Mouse (Mus musculus): ENCODE results near the gene Abcc3. TPM values are rescaled to one million over a fixed set of nuclear protein-coding genes. Genes with fewer than 3 reads are reported as not detected.
"Not testable (repeated sequence)": the region's sequence is repeated elsewhere in the genome, so short reads cannot be mapped to it uniquely, and the experiment has no call there.

The Abcc3 gene
- polyA plus RNA-seq, 1 experiment = 0.18 TPM

DNA sequence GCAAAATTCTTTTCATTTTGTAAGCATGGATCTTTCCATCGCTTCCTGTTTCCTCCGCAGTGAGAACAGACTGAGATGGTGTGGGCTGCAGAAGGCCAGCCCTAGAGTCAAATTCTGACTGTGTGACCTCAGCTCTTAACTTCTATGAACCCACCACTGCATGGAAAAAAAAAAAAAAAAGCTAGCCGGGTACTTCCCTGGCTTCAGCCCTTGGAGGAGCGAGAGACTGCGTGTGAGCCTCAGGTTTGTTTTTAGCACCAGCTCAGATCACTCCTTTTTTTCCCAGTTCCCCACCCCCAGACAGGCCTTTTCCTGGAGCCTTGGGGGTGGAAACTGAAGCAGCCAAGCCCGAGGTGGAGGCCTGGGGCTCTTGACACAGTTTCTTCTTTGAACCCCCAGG, 12.6 kb upstream of the Abcc3 start:
- Histone ChIP-seq H3K27me3 (ENCODE audit: control insufficient read depth) (peaks cover 17% of the 10 kb centered on the region), H3K9me3 (ENCODE audit: control insufficient read depth, low read length) (no peaks in the 10 kb centered on the region), H3K36me3 (ENCODE audit: control insufficient read depth) (no peaks in the 10 kb centered on the region), H3K4me3 (replicated peaks) (no peak overlapping the region), H3K4me1 (ENCODE audit: control insufficient read depth) (no peaks in the 10 kb centered on the region)
- TF ChIP-seq TAL1 (IDR thresholded peaks at IDR 0.05; ENCODE audit: low read length) (no peak), GATA1 (IDR thresholded peaks at IDR 0.05; ENCODE audit: low read length) (no peak)

DNA sequence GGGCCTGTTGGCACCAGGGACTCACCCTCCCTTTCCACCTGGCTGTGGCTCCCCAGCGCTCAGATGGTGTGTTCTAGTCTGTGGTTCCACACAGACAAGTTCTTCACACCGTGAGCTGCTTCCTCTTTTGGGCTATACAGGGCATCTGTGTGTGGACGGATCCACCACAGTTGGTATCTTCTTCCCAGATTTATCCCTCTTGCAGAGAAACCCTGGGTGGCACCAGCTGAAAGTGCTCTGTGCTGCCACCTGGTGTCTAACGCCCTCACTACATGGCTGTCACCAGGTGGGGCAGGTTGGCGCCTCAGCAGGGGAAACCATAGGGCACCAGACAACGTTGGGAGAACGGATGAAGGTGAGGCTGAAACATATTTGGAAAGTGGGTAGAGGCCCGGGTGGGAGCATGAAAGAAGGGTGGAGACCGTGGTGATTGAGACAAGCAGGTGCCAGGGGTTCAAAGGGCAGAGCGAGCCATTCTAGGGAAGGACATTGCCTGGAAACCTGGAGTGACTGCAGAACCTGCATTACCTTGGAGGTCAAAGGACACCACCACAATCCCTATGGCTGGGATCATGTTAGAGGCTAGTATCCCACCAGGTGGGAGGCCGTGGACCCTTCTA, 12.0 kb upstream of the Abcc3 start:
- Histone ChIP-seq H3K27me3 (ENCODE audit: control insufficient read depth) (peaks cover 17% of the 10 kb centered on the region), H3K4me3 (replicated peaks) (no peak overlapping the region), H3K4me1 (ENCODE audit: control insufficient read depth) (no peaks in the 10 kb centered on the region), H3K9me3 (ENCODE audit: control insufficient read depth, low read length) (no peaks in the 10 kb centered on the region), H3K36me3 (ENCODE audit: control insufficient read depth) (no peaks in the 10 kb centered on the region)
- TF ChIP-seq GATA1 (IDR thresholded peaks at IDR 0.05; ENCODE audit: low read length) (no peak), TAL1 (IDR thresholded peaks at IDR 0.05; ENCODE audit: low read length) (no peak)

DNA sequence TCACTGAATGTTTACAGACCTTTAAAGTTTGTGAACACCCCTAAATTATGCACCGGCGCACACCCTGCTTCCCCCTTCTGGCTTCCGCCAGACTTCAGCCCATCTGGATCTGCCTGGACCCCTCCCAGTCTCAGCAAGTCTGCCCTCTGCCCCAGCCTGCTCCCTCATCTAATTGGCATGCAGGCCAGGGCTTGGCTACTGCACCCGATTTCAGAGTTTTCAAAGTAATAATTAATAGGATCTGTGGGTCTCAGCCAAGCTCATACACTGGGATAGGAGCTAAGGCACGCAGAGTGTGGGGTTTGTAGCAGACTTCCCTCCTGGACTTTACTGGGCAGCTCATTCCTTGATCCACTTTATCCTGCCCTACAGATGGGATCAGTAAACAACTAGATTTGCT, 11.4 kb upstream of the Abcc3 start:
- H3K27me3 ChIP-seq (ENCODE audit: control insufficient read depth) = peaks cover 15% of the 10 kb centered on the region

DNA sequence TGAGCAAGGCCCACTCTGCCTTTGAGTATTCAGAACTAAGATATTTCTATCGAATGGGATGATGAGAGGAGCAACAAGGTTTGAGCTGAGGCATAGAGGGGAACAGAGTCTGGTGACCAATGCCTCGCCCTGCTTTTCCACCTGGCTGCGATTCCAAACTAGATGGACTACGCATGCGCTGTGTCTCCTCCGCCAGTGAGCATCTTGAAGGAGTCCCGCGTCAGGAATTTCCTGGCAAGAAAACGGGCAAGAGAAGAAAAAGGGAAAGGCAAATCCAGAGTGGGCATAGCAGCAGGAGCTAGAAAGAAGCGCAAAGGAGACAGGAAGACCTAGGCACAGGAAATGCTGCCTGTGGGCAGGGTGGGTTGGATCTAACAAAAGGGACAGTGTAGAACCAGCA, 11.0 kb upstream of the Abcc3 start:
- peaks cover 18% of the 10 kb centered on the region for H3K27me3 ChIP-seq (ENCODE audit: control insufficient read depth)
- H3K36me3 ChIP-seq (ENCODE audit: control insufficient read depth) = no peaks in the 10 kb centered on the region
- H3K4me1 ChIP-seq (ENCODE audit: control insufficient read depth) = no peaks in the 10 kb centered on the region
- H3K9me3 ChIP-seq (ENCODE audit: control insufficient read depth, low read length) = no peaks in the 10 kb centered on the region
- TF ChIP-seq TAL1 (IDR thresholded peaks at IDR 0.05; ENCODE audit: low read length) (no peak), GATA1 (IDR thresholded peaks at IDR 0.05; ENCODE audit: low read length) (no peak)
- no peak overlapping the region for H3K4me3 ChIP-seq (replicated peaks)

More for the DNA sequence above, 11.4 kb upstream of the Abcc3 start:
- Histone ChIP-seq H3K36me3 (ENCODE audit: control insufficient read depth) (no peaks in the 10 kb centered on the region), H3K4me3 (replicated peaks) (no peak overlapping the region), H3K4me1 (ENCODE audit: control insufficient read depth) (no peaks in the 10 kb centered on the region), H3K9me3 (ENCODE audit: control insufficient read depth, low read length) (no peaks in the 10 kb centered on the region)
- TF ChIP-seq TAL1 (IDR thresholded peaks at IDR 0.05; ENCODE audit: low read length) (no peak), GATA1 (IDR thresholded peaks at IDR 0.05; ENCODE audit: low read length) (no peak)

DNA sequence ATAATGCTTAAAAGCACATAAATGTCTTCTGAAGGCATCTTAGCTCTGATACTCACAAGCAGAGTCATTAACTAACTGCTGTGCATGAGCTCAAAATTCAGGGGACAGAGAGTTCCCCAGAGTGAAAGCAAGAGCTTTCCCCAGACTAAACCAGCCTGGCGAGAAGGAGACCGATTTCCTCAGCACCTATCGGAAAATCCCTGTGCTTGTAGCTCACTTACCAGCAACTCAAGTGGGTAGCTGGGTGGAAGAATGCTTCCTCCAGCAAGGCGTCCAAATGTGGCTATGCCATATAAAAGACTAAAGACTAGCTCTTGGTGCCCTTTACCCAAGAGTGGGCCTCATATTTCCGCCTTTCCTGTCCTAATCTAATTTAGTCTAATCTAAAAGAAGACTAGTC, 9.9 kb upstream of the Abcc3 start:
- H3K9me3 ChIP-seq (ENCODE audit: control insufficient read depth, low read length) = no peaks in the 10 kb centered on the region
- TF ChIP-seq TAL1 (IDR thresholded peaks at IDR 0.05; ENCODE audit: low read length) = no peak
- TF ChIP-seq GATA1 (IDR thresholded peaks at IDR 0.05; ENCODE audit: low read length) = no peak
- peaks cover 18% of the 10 kb centered on the region for H3K27me3 ChIP-seq (ENCODE audit: control insufficient read depth)
- H3K36me3 ChIP-seq (ENCODE audit: control insufficient read depth) = no peaks in the 10 kb centered on the region
- H3K4me1 ChIP-seq (ENCODE audit: control insufficient read depth) = no peaks in the 10 kb centered on the region
- H3K4me3 ChIP-seq (replicated peaks) = no peak overlapping the region

DNA sequence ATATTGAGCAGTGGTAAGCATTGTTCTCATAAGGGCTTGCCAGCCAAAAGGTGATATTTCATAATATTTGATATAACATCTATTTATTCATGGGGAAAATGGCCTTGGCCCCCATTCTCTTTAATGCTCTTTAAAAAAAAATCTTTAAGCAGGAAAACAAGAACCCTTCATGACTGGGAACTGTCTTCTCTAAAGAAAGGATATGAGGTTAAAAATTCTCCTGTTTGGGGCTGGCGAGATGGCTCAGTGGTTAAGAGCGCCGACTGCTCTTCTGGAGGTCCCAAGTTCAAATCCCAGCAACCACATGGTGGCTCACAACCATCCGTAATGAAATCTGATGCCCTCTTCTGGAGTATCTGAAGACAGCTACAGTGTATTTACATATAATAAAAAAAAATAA, 9.2 kb upstream of the Abcc3 start:
- H3K9me3 ChIP-seq (ENCODE audit: control insufficient read depth, low read length); H3K36me3 ChIP-seq (ENCODE audit: control insufficient read depth); H3K4me3 ChIP-seq (replicated peaks); H3K4me1 ChIP-seq (ENCODE audit: control insufficient read depth): not testable (repeated sequence)
- H3K27me3 ChIP-seq (ENCODE audit: control insufficient read depth) = peaks cover 15% of the 10 kb centered on the region

DNA sequence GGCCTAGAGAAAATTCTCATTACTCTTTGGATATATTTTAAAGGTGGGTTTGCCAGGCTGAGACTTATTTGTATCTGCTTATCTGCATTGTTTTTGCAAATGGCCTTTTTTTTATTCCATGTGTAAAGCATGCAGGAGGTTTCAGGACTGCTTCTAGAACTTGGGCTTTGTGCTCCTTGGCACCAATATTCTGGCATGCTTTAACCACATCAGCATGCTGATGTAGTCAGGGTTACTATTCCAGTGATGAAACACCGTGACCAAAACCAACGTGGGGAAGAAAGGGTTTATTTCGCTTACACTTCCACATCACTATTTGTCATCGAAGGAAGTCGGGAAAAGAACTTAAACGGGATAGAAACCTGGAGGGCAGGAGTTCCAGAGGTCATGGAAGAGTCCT, 8.2 kb upstream of the Abcc3 start:
- H3K36me3 ChIP-seq (ENCODE audit: control insufficient read depth) = no peaks in the 10 kb centered on the region
- no peaks in the 10 kb centered on the region for H3K4me1 ChIP-seq (ENCODE audit: control insufficient read depth)
- no peaks in the 10 kb centered on the region for H3K9me3 ChIP-seq (ENCODE audit: control insufficient read depth, low read length)
- no peak overlapping the region for H3K4me3 ChIP-seq (replicated peaks)
- TF ChIP-seq TAL1 (IDR thresholded peaks at IDR 0.05; ENCODE audit: low read length) (no peak), GATA1 (IDR thresholded peaks at IDR 0.05; ENCODE audit: low read length) (no peak)
- peaks cover 11% of the 10 kb centered on the region for H3K27me3 ChIP-seq (ENCODE audit: control insufficient read depth)

DNA sequence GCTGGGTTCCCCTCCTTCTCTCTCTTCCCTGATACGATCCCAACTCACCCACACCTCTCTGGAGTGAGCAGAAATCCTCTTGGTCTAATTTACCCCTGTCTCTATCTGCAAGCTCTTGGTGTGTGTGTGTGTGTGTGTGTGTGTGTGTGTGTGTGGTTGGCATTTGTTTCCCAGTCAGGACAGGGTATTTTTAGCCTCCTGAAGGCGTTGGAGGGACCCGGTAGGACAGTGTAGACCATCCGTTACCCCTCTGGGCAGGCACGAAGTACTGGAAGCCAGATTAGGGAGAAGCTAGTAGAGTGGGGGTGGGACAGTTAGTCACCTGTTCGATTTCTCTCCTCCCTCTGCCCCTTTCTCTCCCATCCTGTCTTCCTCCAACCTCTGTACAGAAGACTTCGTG, 1.3 kb upstream of the Abcc3 start:
- Histone ChIP-seq H3K27me3 (ENCODE audit: control insufficient read depth) (peaks cover 30% of the 10 kb centered on the region), H3K36me3 (ENCODE audit: control insufficient read depth) (no peaks in the 10 kb centered on the region), H3K4me1 (ENCODE audit: control insufficient read depth) (no peaks in the 10 kb centered on the region), H3K9me3 (ENCODE audit: control insufficient read depth, low read length) (no peaks in the 10 kb centered on the region), H3K4me3 (replicated peaks) (no peak overlapping the region)
- TF ChIP-seq GATA1 (IDR thresholded peaks at IDR 0.05; ENCODE audit: low read length) = no peak
- TF ChIP-seq TAL1 (IDR thresholded peaks at IDR 0.05; ENCODE audit: low read length) = no peak

DNA sequence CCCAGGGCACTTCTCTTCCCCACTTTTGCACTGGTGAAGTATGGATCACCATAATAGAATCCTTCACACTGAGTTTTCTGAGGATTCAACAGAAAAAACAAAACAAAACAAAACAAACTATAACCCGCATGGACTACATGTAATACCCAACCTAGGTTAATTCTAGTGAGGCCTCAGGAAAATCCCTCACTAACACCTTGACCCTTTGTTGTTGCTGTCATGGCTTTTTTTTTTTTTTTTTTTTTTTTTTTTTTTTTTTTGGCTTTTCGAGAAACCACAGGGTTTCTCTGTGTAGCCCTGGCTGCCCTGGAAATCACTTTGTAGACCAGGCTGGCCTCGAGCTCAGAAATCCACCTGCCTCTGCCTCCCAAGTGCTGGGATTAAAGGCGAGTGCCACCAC, 693 bp upstream of the Abcc3 start:
- not testable (repeated sequence) for H3K9me3 ChIP-seq (ENCODE audit: control insufficient read depth, low read length); H3K4me3 ChIP-seq (replicated peaks); H3K36me3 ChIP-seq (ENCODE audit: control insufficient read depth); H3K4me1 ChIP-seq (ENCODE audit: control insufficient read depth)
- H3K27me3 ChIP-seq (ENCODE audit: control insufficient read depth) = peaks cover 28% of the 10 kb centered on the region

DNA sequence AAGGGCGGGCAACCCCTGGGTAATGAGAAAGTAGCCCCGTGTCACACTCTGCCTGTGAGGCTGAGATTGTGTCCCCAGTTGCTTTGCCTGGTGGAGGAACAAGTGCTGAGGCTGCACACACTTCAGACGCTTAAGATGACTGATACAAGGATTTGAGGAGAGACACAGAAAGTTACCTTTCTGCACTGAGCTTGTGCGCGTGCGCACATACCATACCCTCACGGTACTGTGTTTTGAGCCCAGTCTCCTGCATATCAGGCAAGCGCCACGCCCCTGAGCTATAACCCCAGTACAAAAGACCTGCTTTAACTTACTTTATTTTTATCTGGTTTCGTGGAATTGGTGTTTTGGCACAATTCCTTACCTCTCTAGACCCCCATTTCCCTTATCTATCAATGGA, 1.1 kb downstream of the Abcc3 start:
- H3K9me3 ChIP-seq (ENCODE audit: control insufficient read depth, low read length) = no peaks in the 10 kb centered on the region
- no peaks in the 10 kb centered on the region for H3K4me1 ChIP-seq (ENCODE audit: control insufficient read depth)
- peaks cover 30% of the 10 kb centered on the region for H3K27me3 ChIP-seq (ENCODE audit: control insufficient read depth)
- TF ChIP-seq TAL1 (IDR thresholded peaks at IDR 0.05; ENCODE audit: low read length) = no peak
- TF ChIP-seq GATA1 (IDR thresholded peaks at IDR 0.05; ENCODE audit: low read length) = no peak
- H3K4me3 ChIP-seq (replicated peaks) = no peak overlapping the region
- no peaks in the 10 kb centered on the region for H3K36me3 ChIP-seq (ENCODE audit: control insufficient read depth)
